In the genomic region with DNA sequence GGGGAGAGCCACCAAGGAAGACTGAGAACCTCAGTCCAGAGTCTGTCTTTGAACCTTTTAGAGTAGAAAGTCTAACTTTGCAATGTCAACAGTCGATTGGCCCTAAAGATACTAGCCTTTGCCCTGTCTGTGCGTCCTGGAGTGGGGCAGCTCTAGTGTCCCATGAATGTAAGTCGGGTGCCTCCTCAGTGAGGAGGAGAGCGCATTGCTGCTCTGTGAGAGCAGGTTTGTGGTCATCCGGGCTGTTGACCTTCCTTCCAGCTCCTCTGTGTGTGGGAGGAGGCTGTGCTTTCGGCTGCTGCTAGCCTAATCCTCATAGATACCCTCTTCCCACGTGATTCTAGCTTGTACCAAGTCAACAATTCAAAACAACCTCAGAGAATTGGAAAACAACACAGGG, we compare ENCODE assay signal across 13 mouse cellular contexts. TPM values are rescaled to one million over a fixed set of nuclear protein-coding genes. Genes with fewer than 3 reads are reported as not detected.
DNase-seq lines count a peak whose midpoint lies in the region; ATAC-seq and TF ChIP-seq lines count a peak whose summit lies in the region.
"Had no signal": no experiment of that assay in that cellular context is flagged by ENCODE, and none has a peak within 500 bp of the region (broad histone marks: within the 10 kb centered on the region; RNA-seq: fewer than 3 reads in every experiment).

No protein-coding gene starts in this region.

- H3K4me1 ChIP-seq in neural tube, embryonic 15.5 days = peaks cover 21% of the 10 kb centered on the region
- peaks cover 16% of the 10 kb centered on the region; the same call in 1 of the 2 replicates for H3K4me1 ChIP-seq in kidney, embryonic 14.5 days (ENCODE audit: control insufficient read depth, insufficient read depth, low read length)

- no peaks in the 10 kb centered on the region for H3K36me3 ChIP-seq in neural tube, embryonic 15.5 days
- no peaks in the 10 kb centered on the region for H3K36me3 ChIP-seq in kidney, embryonic 14.5 days (ENCODE audit: control insufficient read depth, insufficient read depth, low read length)
- no peaks in the 10 kb centered on the region for H3K36me3 ChIP-seq in myocyte (ENCODE audit: control insufficient read depth, insufficient read depth)
- H3K36me3 ChIP-seq: hindbrain, embryonic 15.5 days; midbrain, embryonic 12.5 days had no signal

- H3K9me3 ChIP-seq in neural tube, embryonic 15.5 days (replicated peaks) = no peaks in the 10 kb centered on the region
- H3K9me3 ChIP-seq in kidney, embryonic 14.5 days (ENCODE audit: control insufficient read depth, low read length) = no peaks in the 10 kb centered on the region
- H3K9me3 ChIP-seq: hindbrain, embryonic 15.5 days; midbrain, embryonic 12.5 days had no signal

- no peak overlapping the region for H3K27ac ChIP-seq in neural tube, embryonic 15.5 days (replicated peaks)
- H3K27ac ChIP-seq in kidney, embryonic 14.5 days (ENCODE audit: low read depth, low read length) = peak overlapping the region; percentile 38; the same call in 1 of the 2 replicates
- H3K27ac ChIP-seq: midbrain, embryonic 12.5 days had no signal

- peak overlapping the region; percentile 58; the same call in 1 of the 2 replicates for H3K4me2 ChIP-seq in neural tube, embryonic 15.5 days
- no peak overlapping the region; the same call in 1 of the 2 replicates for H3K4me2 ChIP-seq in kidney, embryonic 14.5 days (replicated peaks; ENCODE audit: low read depth, low read length)
- no peak overlapping the region for H3K4me2 ChIP-seq in myocyte (ENCODE audit: low read depth)

- WGBS in neural tube, embryonic 15.5 days = 53% methylated on average over 7 of the region's 7 CpGs
- WGBS in kidney, embryonic 14.5 days = 23% methylated on average over 7 of the region's 7 CpGs

- no peak for TF ChIP-seq POLR2A in myocyte (IDR thresholded peaks at IDR 0.05; ENCODE audit: insufficient read length, low read depth)

- no peak overlapping the region for H3ac ChIP-seq in myocyte (ENCODE audit: control insufficient read depth, insufficient read length)

- H3K9ac ChIP-seq in neural tube, embryonic 15.5 days (replicated peaks) = no peak overlapping the region
- no peak overlapping the region for H3K9ac ChIP-seq in kidney, embryonic 14.5 days (ENCODE audit: low read depth, low read length)
- H3K9ac ChIP-seq: hindbrain, embryonic 15.5 days; midbrain, embryonic 12.5 days had no signal

- ATAC-seq in neural tube, embryonic 15.5 days (ENCODE audit: low FRiP score) = no peak
- no peak for ATAC-seq in kidney, embryonic 14.5 days (ENCODE audit: low FRiP score, low TSS enrichment)
- ATAC-seq: Patski had no signal

- H3K27me3 ChIP-seq in neural tube, embryonic 15.5 days (replicated peaks) = peaks cover 25% of the 10 kb centered on the region
- peaks cover 3% of the 10 kb centered on the region; the same call in 1 of the 2 replicates for H3K27me3 ChIP-seq in kidney, embryonic 14.5 days (ENCODE audit: control insufficient read depth, insufficient read depth, low read length)
- H3K27me3 ChIP-seq in myocyte (ENCODE audit: control insufficient read depth, insufficient read depth, insufficient read length) = no peaks in the 10 kb centered on the region
- H3K27me3 ChIP-seq: Patski had no signal

- intact Hi-C loops in heart, postnatal 25 days (cut with DNase I) = loop anchor here (5.0 kb wide), 1 partner anchor 351 kb away; a partner anchor contains a TSS
- intact Hi-C loops in left cerebral cortex, postnatal 4 days (cut with DNase I) = no loop called here

- no peak overlapping the region for H3K4me3 ChIP-seq in neural tube, embryonic 15.5 days (replicated peaks)
- no peak overlapping the region for H3K4me3 ChIP-seq in kidney, embryonic 14.5 days (ENCODE audit: low read length)
- no peak overlapping the region for H3K4me3 ChIP-seq in myocyte
- H3K4me3 ChIP-seq: midbrain, embryonic 12.5 days had no signal

- peak; percentile 96 for DNase-seq in heart, adult 11 months
- DNase-seq in heart, postnatal 25 days (ENCODE audit: low spot score) = no peak
- DNase-seq in neural tube, embryonic 10.5 days (ENCODE audit: extremely low spot score, low spot score) = no peak
- no peak for DNase-seq in left cerebral cortex, postnatal 4 days
- DNase-seq in right cerebral cortex, postnatal 10 days (ENCODE audit: low spot score in 2 of 2) = no peak
- DNase-seq: retina, postnatal 1 day had no signal

- H3K79me2 ChIP-seq in myocyte (ENCODE audit: control insufficient read depth, insufficient read depth) = no peaks in the 10 kb centered on the region

TF ChIP-seq in myocyte, 11 proteins besides CTCF, POLR2A, EP300 and RAD21:
- TF ChIP-seq E2F4 (IDR thresholded peaks at IDR 0.05; ENCODE audit: insufficient read depth) (no peak), USF1 (IDR thresholded peaks at IDR 0.05; ENCODE audit: low read depth) (peak; percentile 1)

RNA-seq across cellular contexts. Expression of a gene that starts 4.9 kb away (rescaled TPM):
- total RNA-seq in heart, postnatal 25 days (2021) = 100 to 1,000 TPM; 106 to 111 TPM
- polyA plus RNA-seq in neural tube, embryonic 15.5 days (2015; fragmentation: Nextera tagmentation; extraction: Ambion mirVana) = 113 and 133 TPM in 2 replicates
- polyA plus RNA-seq in kidney, embryonic 14.5 days (2014; fragmentation: Nextera tagmentation; extraction: Ambion mirVana) = 177 and 178 TPM in 2 replicates
- 99.6 TPM for polyA plus RNA-seq in myocyte (2012; fragmentation: generic; extraction: Trizol)
- total RNA-seq in left cerebral cortex, postnatal 4 days (2021) = 10 to 100 TPM; 84.0 to 86.4 TPM

RNA-seq across cellular contexts. Expression of a gene that starts 31.9 kb away (rescaled TPM):
- total RNA-seq in heart, postnatal 25 days (2021) = 10 to 100 TPM; 17.4 to 18.0 TPM
- 1.0 and 1.3 TPM in 2 replicates for polyA plus RNA-seq in neural tube, embryonic 15.5 days (2015; fragmentation: Nextera tagmentation; extraction: Ambion mirVana)
- 2.2 and 2.3 TPM in 2 replicates for polyA plus RNA-seq in kidney, embryonic 14.5 days (2014; fragmentation: Nextera tagmentation; extraction: Ambion mirVana)
- 0.01 TPM for polyA plus RNA-seq in myocyte (2012; fragmentation: generic; extraction: Trizol)
- total RNA-seq in left cerebral cortex, postnatal 4 days (2021) = 10 to 100 TPM; 14.0 to 16.5 TPM

RNA-seq across cellular contexts. Expression of a gene that starts 40.1 kb away (rescaled TPM):
- not detected for total RNA-seq in heart, postnatal 25 days (2021)
- 0.36 TPM in 1 of 2 replicates, not detected in the other for polyA plus RNA-seq in neural tube, embryonic 15.5 days (2015; fragmentation: Nextera tagmentation; extraction: Ambion mirVana)
- polyA plus RNA-seq in kidney, embryonic 14.5 days (2014; fragmentation: Nextera tagmentation; extraction: Ambion mirVana) = 0.28 and 0.41 TPM in 2 replicates
- polyA plus RNA-seq in myocyte (2012; fragmentation: generic; extraction: Trizol) = not detected
- total RNA-seq in left cerebral cortex, postnatal 4 days (2021) = under 1 TPM in 1 of 2 experiments, not detected in 1; 0.28 TPM
- polyA plus RNA-seq: embryonic facial prominence, embryonic 11.5 days; Patski had no signal
